Mouse (Mus musculus): Measurements from ENCODE around the gene Nsmce3.

DNA sequence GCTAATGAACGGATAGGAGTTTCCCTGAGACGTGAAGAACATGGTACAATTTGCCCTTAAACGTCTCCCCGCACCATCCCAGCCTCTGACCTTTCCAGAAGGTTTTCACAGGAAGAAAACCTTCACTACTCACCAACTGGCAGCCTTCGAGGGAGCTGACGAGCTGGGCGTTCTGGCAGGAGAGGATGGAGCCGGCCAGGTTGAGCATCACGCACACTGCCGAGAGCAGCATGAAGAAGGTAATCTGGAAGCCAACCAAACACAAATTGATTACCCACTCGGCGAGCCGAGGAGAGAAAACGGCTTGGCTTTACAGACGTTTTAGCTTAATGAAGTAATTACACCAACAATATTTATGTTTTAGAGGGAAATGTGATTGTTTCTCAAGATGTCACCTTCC, 16.8 kb downstream of the Nsmce3 start:
- TF ChIP-seq CTCF (IDR thresholded peaks at IDR 0.05; ENCODE audit: low read depth, low read length) (no peak), POLR2A (IDR thresholded peaks at IDR 0.05; ENCODE audit: insufficient read depth, low read length) (no peak)

Measured in ES-Bruce4 (cell line).